Mouse (Mus musculus): ENCODE results near the gene Gbp9. TPM values are rescaled to one million over a fixed set of nuclear protein-coding genes. Genes with fewer than 3 reads are reported as not detected.

Gbp9 gene
- polyA plus RNA-seq (2014; fragmentation: Illumina TruSeq; extraction: RNeasy Lipid Tissue Mini Kit (QIAGEN cat#74804); ENCODE audit: low read depth, low replicate concordance): 13.1 TPM

GRCm38 (mm10) chr5:105139409-105140088 is at the start of gene Gbp9, which contains the start of the genes Gbp8 and Gbp4:
Gene Gbp9, minus strand, starts transcription at chr5:105139539.
Gene Gbp8, minus strand, starts transcription at chr5:105139540.
Gene Gbp4, minus strand, starts transcription at chr5:105139586.

Other genes with a start within 250 kb of the Gbp9 start
- gene Abcg3, start 156.8 kb downstream of the Gbp9 start, polyA plus RNA-seq (2014; fragmentation: Illumina TruSeq; extraction: RNeasy Lipid Tissue Mini Kit (QIAGEN cat#74804); ENCODE audit: low read depth, low replicate concordance): 0.81 TPM
- gene Gbp8, start within 50 bp of the Gbp9 start, polyA plus RNA-seq (2014; fragmentation: Illumina TruSeq; extraction: RNeasy Lipid Tissue Mini Kit (QIAGEN cat#74804); ENCODE audit: low read depth, low replicate concordance): 0.69 TPM
- gene Gbp4, start within 50 bp of the Gbp9 start, polyA plus RNA-seq (2014; fragmentation: Illumina TruSeq; extraction: RNeasy Lipid Tissue Mini Kit (QIAGEN cat#74804); ENCODE audit: low read depth, low replicate concordance): 6.5 TPM
- 2.3 TPM for gene Gbp10, start 100.0 kb upstream of the Gbp9 start, polyA plus RNA-seq (2014; fragmentation: Illumina TruSeq; extraction: RNeasy Lipid Tissue Mini Kit (QIAGEN cat#74804); ENCODE audit: low read depth, low replicate concordance)
- 1.2 TPM for gene Gm43302, start 154.2 kb upstream of the Gbp9 start, polyA plus RNA-seq (2014; fragmentation: Illumina TruSeq; extraction: RNeasy Lipid Tissue Mini Kit (QIAGEN cat#74804); ENCODE audit: low read depth, low replicate concordance)
- 13.9 TPM for gene Gbp6, start 154.2 kb upstream of the Gbp9 start, polyA plus RNA-seq (2014; fragmentation: Illumina TruSeq; extraction: RNeasy Lipid Tissue Mini Kit (QIAGEN cat#74804); ENCODE audit: low read depth, low replicate concordance)